Mouse (Mus musculus) lung, postnatal 0 days (tissue): ENCODE results near the gene Otub1.
A peak's percentile ranks its signal among the peaks of the same experiment; 100 is the strongest.

Experiments used
- CTCF ChIP-seq: IDR thresholded peaks from 2 replicates; pipeline ENCODE4 v1.5.1; 2016; ENCODE audit warnings: antibody characterized with exemption, mild to moderate bottlenecking
- EP300 ChIP-seq: IDR thresholded peaks from 2 replicates; pipeline ENCODE4 v1.6.1; 2016; ENCODE audit warnings: antibody characterized with exemption, mild to moderate bottlenecking, control low read depth

DNA sequence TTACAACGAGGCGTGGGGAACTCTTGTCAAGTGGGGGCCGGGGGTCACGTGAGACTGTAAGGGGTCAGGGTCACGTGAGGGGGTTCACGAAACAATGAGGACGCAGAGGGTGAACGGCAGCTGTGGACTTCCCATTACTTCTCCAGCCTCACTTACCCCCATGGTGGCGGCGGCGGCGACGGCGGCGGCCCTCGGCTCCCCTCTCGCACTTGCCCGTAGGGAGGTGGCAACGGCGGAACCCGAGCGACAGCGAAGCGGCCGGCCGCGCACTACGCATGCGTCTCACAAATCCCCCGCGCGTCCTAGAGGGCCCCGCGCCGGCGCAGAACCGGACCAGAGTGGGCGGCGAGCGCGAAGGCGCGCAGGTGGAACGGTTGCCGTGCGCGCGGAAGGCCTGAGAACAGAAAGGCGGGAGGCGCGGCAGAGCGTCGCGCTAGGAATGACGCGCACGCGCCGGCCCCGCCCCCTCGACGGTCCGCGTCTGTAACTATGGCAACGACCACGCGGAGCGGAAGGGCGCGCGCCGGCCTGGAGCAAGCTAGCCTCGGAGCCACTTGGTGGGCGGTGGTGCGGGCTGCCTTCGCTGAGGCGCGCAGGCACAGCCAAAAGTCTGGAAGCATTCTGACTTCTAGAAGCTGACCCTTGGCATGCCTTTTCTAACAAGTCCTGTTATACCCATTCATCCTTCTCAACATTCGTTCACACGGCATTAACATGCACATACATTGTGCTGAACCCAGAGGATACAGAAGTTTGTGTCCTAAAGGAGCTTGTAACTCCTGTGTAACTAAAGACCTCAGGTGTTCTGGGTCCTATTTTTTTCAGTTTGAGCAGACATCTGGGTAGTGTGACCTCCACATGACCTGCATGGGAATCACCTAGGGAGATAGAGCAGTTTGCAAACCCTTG is 34.9 kb upstream of the Otub1 start, which contains the start of gene Naa40:
- peak; percentile 1; the same call in 1 of the 2 replicates for TF ChIP-seq CTCF
- TF ChIP-seq EP300: no peak
